Mouse (Mus musculus): ENCODE measurements around the gene Ccdc61.

Gene Ccdc61

DNA sequence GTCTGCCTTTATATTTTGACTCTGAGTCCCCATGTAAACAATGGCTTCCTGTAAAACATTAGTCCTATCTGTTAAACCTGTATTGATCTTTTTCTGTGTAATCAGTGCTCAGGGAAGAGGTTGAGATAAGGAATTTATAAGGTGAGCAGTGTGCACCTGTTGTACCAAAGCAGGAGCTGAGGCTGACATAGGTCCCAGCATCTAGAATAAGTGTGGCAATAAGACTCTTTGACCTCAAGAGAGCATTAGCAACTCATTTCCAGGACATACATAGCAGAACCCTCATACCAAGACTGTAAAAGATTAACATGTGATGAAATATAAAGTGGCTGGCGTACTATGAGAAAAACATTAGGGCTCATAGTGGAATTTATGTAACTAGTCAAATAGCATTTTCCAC, 61.8 kb downstream of the Ccdc61 start:
- DNase-seq: no peak

DNA sequence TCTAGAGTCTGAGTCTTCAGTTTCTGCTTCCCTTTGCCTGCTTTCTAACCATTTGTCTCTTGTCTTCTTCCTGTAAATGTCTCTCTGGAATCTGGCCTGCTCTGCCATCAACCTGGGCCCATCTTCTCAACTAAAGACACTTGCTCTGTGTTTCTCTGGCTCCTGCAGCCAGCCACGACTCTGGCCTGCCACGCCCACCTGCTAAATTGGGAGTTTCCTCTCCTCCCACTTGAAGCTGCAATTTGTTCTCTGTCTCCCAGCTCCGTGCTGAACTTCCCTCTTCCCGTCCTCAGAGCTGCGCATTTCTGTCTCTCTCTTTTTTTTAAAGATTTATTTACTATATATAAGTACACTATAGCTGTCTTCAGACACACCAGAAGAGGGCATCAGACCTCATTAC, 65.4 kb downstream of the Ccdc61 start:
- no peak for DNase-seq

DNA sequence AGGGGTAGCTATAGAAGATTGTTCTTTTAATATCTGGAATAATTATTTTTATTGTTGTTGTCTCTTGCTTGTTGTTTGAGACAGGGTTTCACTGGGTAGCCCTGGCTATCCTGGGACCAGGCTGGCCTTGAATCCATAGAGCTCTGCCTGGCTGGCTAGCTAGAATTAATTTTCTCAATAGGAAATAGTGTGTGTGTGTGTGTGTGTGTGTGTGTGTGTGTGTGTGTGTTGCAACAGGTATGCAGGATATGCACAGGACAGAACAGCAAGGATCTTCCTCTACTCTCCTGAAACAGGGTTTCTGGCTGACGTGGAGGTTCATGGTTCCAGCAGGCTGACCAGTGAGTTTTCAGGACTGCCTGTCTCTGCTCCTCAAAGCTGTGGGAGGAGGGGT, 69.0 kb downstream of the Ccdc61 start:
- no peak for DNase-seq
